ENCODE assay signal across 17 mouse cellular contexts in the genomic region with DNA sequence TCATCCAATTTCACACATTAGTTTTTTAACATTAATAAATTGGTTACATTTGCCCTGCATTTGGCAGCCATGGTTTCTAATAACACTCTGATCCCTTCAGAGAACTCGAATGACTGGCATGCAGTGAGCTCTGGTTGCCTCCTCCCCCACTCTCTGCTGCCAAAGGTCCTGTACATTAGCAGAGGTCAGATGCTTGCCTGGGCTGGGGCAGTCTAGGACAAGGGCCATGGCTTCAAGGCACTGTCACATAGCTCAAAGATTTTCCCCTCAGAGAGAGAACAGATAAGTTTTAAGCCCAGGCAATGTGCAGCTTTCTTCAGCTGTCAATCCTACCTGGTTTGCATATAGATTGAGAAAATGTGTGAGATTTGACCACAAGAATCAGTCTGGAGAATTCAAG.
"Had no signal": no experiment of that assay in that cellular context is flagged by ENCODE, and none has a peak within 500 bp of the region (broad histone marks: within the 10 kb centered on the region; RNA-seq: fewer than 3 reads in every experiment).

No protein-coding gene starts in this region.

- H3K4me3 ChIP-seq: kidney, embryonic 15.5 days; left cerebral cortex, adult 2 months; limb, embryonic 15.5 days; liver, embryonic 12.5 days; midbrain, embryonic 12.5 days; neural tube, embryonic 12.5 days had no signal

- H3K4me2 ChIP-seq: kidney, embryonic 15.5 days; limb, embryonic 15.5 days; liver, embryonic 12.5 days; lung, embryonic 14.5 days; midbrain, embryonic 12.5 days; neural tube, embryonic 12.5 days had no signal

- DNase-seq: kidney, adult 2 months; kidney, postnatal 25 days; lung, embryonic 14.5 days; lung, postnatal 10 days; lung, postnatal 4 days; retina, postnatal 1 day; right cerebral cortex, postnatal 4 days; spleen, adult 18-20 months; thymus, adult 18-20 months; thymus, postnatal 25 days had no signal

- H3K27me3 ChIP-seq: kidney, embryonic 15.5 days; limb, embryonic 15.5 days; liver, embryonic 12.5 days; midbrain, embryonic 12.5 days; neural tube, embryonic 12.5 days had no signal

- H3K4me1 ChIP-seq: kidney, embryonic 15.5 days; limb, embryonic 15.5 days; liver, embryonic 12.5 days; midbrain, embryonic 12.5 days; neural tube, embryonic 12.5 days had no signal

- H3K36me3 ChIP-seq: kidney, embryonic 15.5 days; limb, embryonic 15.5 days; liver, embryonic 12.5 days; midbrain, embryonic 12.5 days; neural tube, embryonic 12.5 days had no signal

- H3K9me3 ChIP-seq: kidney, embryonic 15.5 days; limb, embryonic 15.5 days; liver, embryonic 12.5 days; midbrain, embryonic 12.5 days; neural tube, embryonic 12.5 days had no signal

- ATAC-seq: intestine, embryonic 16.5 days; liver, embryonic 12.5 days had no signal

- H3K9ac ChIP-seq: kidney, embryonic 15.5 days; limb, embryonic 15.5 days; liver, embryonic 12.5 days; lung, embryonic 14.5 days; midbrain, embryonic 12.5 days; neural tube, embryonic 12.5 days had no signal

- H3K27ac ChIP-seq: kidney, embryonic 15.5 days; left cerebral cortex, adult 2 months; limb, embryonic 15.5 days; liver, embryonic 12.5 days; midbrain, embryonic 12.5 days; neural tube, embryonic 12.5 days had no signal
